Mouse (Mus musculus) embryonic fibroblast, embryonic 13.5 days (primary cell): Measurements from ENCODE around the gene Dedd.

Experiments used
- CTCF ChIP-seq: IDR thresholded peaks from 2 replicates; pipeline ENCODE4 v1.5.1; 2011; ENCODE audit warnings: mild to moderate bottlenecking, control low read depth, low read length, moderate library complexity, borderline replicate concordance; ENCODE audit not compliant: insufficient read depth
- POLR2A ChIP-seq: IDR thresholded peaks from 2 replicates; pipeline ENCODE4 v1.6.1; 2011; ENCODE audit warnings: low read depth, mild to moderate bottlenecking, control low read depth, low read length, moderate library complexity

- TF ChIP-seq POLR2A: no peak
- TF ChIP-seq CTCF: no peak
Observed at GRCm38 (mm10) chr1:171322012-171322411, 6.9 kb upstream of the Dedd start.
